Mouse (Mus musculus) heart, postnatal 36 days (tissue): ENCODE results near the gene Csnka2ip. TPM values are rescaled to one million over a fixed set of nuclear protein-coding genes. Genes with fewer than 3 reads are reported as not detected.

Source experiments
- DNase-seq, 2 experiments: peaks; one replicate each; pipeline ENCODE4 v3.0.0; 2021 to 2022
- intact Hi-C: fragments of 180-260 bp; cut with DNase I; formaldehyde crosslinking; loops from one replicate; pipeline ENCODE4 v1.15.1; 2025
- total RNA-seq, 2 experiments: library from RNA; stranded (reverse); gene quantifications; 2 replicates each; pipeline ENCODE4 v1.2.3; 2021

Gene Csnka2ip
- total RNA-seq = not detected

DNA sequence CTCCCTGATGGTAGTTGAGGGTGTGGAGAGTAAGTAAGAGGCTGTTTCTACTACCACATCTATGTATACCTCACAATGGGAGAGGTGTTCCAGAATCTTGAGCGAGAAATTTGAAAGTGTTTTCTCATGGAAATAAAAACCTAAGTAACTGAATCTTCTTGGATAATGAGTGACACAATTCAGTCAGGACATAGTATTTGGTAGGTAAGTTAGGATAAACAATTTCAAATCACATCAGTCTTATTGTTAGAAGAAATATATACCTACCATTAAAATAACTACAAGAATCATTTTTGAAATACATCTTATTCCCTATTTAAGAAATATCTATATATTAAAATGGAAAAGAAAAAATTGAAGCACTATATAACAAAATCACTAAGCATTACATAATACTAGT, at the start of gene Csnka2ip:
Gene Csnka2ip (minus strand): TSS at position 101 of the 400 bp plus-strand sequence.
- intact Hi-C loops = no loop called here
- DNase-seq = no peak

GRCm38 (mm10) chr16:64649594-64650290, 47.5 kb upstream of the Csnka2ip start:
- DNase-seq = no peak
- intact Hi-C loops = no loop called here

DNA sequence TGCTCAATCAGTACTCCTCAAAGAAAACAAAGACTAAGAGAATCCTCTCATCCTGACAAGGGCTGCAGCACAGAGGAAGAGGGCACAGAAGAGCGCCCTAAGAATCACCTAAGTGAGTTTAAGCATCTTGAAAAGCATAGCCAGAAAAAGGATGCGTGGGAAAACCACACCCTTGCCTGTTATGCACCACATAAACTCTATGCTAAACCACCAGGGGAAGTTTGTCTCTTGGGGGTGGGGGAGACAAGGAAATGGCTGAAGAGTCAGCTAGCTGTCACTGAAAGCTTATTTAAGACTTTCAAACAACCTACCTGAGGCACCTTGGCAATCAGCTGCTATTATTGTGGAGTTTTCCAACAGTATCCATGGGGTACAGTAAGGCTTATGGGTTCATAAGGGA, 45.6 kb upstream of the Csnka2ip start:
- intact Hi-C loops = no loop called here
- DNase-seq = no peak

DNA sequence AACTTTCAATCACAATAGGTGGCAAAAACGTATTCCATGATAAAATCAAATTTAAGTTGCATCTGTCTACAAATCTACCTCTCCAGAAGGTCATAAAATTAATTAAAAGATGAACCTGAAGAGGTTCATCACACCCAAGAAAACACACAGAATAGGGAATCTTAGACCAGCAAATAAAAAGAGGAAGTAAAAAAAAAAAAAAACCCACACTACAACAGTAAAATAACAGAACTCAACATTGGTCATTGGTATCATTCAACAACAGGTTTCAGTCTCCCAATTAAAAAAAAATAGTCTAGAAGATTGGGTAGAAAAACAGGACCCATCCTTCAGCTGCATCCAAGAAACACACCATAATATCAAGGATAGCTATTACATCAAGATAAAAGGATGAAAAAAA, 32.9 kb upstream of the Csnka2ip start:
- no peak for DNase-seq
- intact Hi-C loops = no loop called here

DNA sequence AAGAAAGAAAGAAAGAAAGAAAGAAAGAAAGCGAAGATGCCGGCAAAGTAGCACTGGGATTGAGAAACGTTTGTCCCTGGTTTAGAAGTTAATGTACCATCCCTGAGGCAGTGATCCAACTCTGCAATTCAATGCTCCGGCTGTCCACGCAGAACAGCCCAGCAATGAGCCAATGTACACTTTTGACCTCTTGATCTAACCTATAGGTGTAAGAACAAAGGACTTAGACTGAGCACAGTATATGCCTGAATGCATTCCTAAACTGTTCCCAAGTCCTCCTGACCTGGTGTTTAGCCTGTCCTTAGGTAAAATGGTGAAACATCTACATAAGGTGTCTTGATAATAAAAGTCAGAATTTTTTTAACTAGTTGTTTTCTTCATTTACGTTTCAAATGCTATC, 17.9 kb upstream of the Csnka2ip start:
- no peak for DNase-seq
- intact Hi-C loops = no loop called here

- intact Hi-C loops = no loop called here
Measured at GRCm38 (mm10) chr16:64614648-64615047, 12.4 kb upstream of the Csnka2ip start.

DNA sequence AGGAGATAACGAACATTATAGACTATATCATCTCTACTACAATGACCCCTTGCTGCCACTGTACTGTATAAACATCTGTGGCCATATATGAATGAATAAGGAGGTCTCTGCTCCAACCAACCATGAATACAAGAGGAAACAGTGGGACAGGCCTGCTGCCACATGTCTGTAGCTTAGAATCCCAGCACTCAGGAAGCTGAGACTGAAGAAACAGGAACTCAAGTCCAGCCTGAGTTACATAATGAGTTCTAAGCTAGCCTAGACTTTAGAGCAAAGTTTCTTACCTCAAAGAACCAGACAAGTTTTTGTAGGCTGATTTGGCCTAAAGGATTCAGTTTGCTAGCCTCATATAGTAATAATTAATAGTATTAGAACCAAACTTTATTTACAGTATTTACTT, 5.6 kb upstream of the Csnka2ip start:
- no peak for DNase-seq
- intact Hi-C loops = no loop called here

More at GRCm38 (mm10) chr16:64614648-64615047, 12.4 kb upstream of the Csnka2ip start:
- DNase-seq = no peak

- DNase-seq = no peak
- intact Hi-C loops = no loop called here
Measured at GRCm38 (mm10) chr16:64586825-64587224, 15.4 kb downstream of the Csnka2ip start.

DNA sequence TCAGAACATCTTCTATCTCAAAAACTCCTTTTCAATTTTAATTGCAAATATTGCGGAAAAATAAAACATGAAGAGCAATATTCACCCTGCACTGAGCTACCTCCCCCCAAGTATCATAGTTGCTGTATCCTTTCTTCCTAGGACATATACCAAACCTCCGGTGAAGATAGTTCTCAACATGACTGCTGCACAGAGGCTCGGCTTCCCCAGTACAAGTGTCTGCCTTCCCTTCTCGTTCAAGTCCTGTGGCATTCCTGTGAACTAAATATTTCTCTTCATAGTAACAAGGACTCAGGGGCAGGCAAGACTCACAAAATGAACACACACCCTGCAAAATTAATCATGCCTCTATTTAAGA, 16.0 kb downstream of the Csnka2ip start:
- intact Hi-C loops = no loop called here
- no peak for DNase-seq

- intact Hi-C loops = no loop called here
Measured at GRCm38 (mm10) chr16:64585599-64586261, 16.5 kb downstream of the Csnka2ip start.

GRCm38 (mm10) chr16:64584591-64584990, 17.6 kb downstream of the Csnka2ip start:
- no peak for DNase-seq
- intact Hi-C loops = no loop called here

More at GRCm38 (mm10) chr16:64585599-64586261, 16.5 kb downstream of the Csnka2ip start:
- DNase-seq = no peak

GRCm38 (mm10) chr16:64583406-64583805, 18.8 kb downstream of the Csnka2ip start:
- intact Hi-C loops = no loop called here
- no peak for DNase-seq

- no peak for DNase-seq
- intact Hi-C loops = no loop called here
Measured at GRCm38 (mm10) chr16:64569496-64569895, 32.7 kb downstream of the Csnka2ip start.

- DNase-seq = no peak
Measured at GRCm38 (mm10) chr16:64563081-64563480, 39.1 kb downstream of the Csnka2ip start.

GRCm38 (mm10) chr16:64558518-64558917, 43.7 kb downstream of the Csnka2ip start:
- no peak for DNase-seq
- intact Hi-C loops = no loop called here

More at GRCm38 (mm10) chr16:64563081-64563480, 39.1 kb downstream of the Csnka2ip start:
- intact Hi-C loops = no loop called here

DNA sequence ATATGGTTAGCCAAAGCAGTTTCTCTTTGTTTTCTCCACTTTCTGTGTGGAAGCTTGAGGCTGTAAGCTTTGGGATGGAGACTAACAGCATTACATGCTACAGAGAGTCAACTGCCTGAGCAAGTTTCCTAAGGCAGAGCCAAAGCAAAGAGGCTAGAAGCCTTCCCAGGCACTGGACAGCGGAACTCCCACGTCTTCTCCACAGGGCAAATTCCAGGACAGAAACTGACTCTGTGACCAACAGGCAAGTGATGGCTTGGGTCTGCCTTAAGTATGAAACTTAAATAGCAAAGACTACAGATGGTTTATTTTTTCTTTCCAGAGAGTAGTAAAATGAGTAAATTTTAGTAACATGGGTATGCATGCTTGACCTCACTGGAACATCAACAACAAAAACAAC, 75.3 kb downstream of the Csnka2ip start:
- intact Hi-C loops = no loop called here

DNA sequence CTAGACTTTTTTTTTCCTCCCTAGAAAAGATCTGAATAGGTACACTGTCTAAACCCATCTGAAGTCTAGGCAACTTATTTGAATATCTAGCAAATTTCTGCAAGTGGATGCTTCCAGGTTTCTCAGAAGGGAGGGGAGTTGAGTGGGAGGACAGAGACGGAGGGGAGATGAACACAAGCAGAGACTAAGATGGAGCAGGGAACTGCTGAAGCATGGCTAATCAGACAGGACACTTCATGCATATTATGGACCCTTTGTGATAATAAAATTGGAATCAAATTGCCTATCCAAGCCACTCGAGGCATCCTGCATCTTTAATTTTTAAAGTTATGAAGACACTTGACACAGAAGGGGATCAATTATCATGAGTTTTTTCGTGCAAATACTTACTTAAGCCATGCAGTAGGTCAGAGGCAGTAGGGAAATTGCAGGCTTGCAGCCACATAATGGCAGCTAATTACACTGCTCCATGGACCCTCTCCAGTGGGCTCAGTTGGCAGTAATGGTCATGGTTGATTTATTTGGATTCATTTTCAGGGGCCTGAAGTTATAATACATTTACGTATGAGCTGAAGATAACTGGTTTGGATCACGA, 78.1 kb downstream of the Csnka2ip start:
- no peak for DNase-seq
- intact Hi-C loops = no loop called here

More for the DNA sequence above, 75.3 kb downstream of the Csnka2ip start:
- DNase-seq = no peak

DNA sequence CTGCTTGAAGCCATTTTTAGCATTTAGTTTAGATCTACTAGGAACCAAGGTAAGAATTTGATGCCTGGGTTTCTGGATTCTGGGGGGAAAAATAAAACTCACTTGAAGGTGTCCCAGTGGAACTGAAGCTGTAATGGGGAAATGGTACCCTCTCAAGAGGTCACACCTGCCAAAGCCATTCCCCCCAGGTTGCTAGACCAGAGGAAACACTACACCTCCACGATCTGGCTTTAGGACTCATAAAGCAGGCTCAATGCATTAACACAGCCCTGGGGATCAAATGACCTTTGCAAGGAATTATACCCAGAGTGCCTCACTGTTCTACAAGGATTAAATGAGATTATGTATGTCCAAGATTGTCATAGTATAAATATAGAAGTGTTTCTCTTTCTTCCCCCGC, 88.8 kb downstream of the Csnka2ip start:
- no peak for DNase-seq
- intact Hi-C loops = no loop called here
